Mouse (Mus musculus) brain, embryonic 14.5 days (tissue): ENCODE results near the gene Barx1. TPM values are rescaled to one million over a fixed set of nuclear protein-coding genes. Genes with fewer than 3 reads are reported as not detected.
A peak's percentile ranks its signal among the peaks of the same experiment; 100 is the strongest.

ENCODE experiments used
- DNase-seq: peaks from one replicate; pipeline ENCODE4 v3.0.0-alpha.2; 2011; ENCODE audit warnings: low read depth
- CTCF ChIP-seq: fragments of 200-500 bp; IDR thresholded peaks from 2 replicates; pipeline ENCODE4 v1.5.1; 2012; ENCODE audit warnings: inconsistent platforms, mild to moderate bottlenecking, moderate library complexity, borderline replicate concordance; ENCODE audit not compliant: insufficient read depth, insufficient read length; ENCODE audit errors: extremely low read depth
- POLR2A ChIP-seq: fragments of 200-500 bp; IDR thresholded peaks from 2 replicates; pipeline ENCODE4 v1.6.1; 2012; ENCODE audit warnings: mild to moderate bottlenecking, inconsistent platforms, borderline replicate concordance; ENCODE audit not compliant: poor library complexity, insufficient read depth, insufficient read length, severe bottlenecking; ENCODE audit errors: extremely low read depth
- polyA plus RNA-seq: library from polyadenylated mRNA; depleted of rRNA; stranded (reverse); fragments of >200 nt; gene quantifications from 2 replicates; pipeline ENCODE4 v1.2.3, GENCODE M21; 2012; rRNA removed

Barx1 gene
- polyA plus RNA-seq, 1 experiment: 0.15 TPM

DNA sequence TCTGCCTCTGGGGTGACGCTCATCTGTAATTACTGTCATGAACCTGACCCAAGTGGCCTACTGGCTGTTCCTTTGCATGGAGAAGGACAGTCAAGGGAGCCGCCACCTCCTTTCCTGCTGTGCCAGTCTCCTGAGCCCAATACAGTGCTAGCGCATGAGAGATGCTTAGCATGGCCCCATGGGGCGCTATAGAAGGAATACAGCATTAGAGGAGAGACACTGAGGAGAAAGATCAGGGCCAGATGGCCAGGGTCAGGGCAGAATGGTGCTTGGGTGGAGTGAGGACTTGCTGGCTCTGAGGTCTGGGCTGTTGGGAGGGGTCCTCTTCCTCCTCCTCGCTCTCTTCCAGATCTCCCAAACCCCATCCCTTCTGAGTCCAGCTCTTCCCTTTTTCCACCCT is 23.9 kb downstream of the Barx1 start:
- DNase-seq: no peak
- TF ChIP-seq POLR2A: no peak
- no peak for TF ChIP-seq CTCF

DNA sequence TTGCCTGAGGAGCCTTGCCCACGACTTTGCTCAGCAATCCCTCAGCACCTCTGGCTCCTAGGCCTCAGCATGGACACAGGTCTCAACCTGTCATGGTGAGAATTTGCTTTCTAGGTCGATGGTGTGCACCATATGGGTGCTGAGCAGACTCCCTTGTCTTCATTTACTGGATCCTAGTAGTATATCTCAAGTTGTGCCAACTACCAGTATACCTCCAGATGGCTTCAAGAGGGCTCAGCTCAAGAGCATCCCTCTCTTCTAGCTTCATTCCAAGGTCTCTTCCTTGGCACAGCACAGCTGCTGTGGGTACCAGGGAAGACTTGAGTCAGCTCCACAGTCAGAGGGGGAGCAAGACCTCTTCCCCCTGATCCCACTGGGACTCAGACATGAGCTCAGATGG is 29.2 kb downstream of the Barx1 start:
- TF ChIP-seq CTCF: no peak
- TF ChIP-seq POLR2A: no peak
- no peak for DNase-seq

GRCm38 (mm10) chr13:48694090-48695064 is 31.6 kb downstream of the Barx1 start:
- peak; percentile 60 for DNase-seq

GRCm38 (mm10) chr13:48706385-48706951 is 43.7 kb downstream of the Barx1 start:
- peak; percentile 73 for DNase-seq
- TF ChIP-seq POLR2A (no peak), CTCF (no peak)

More at GRCm38 (mm10) chr13:48694090-48695064, 31.6 kb downstream of the Barx1 start:
- TF ChIP-seq POLR2A (no peak), CTCF (no peak)

DNA sequence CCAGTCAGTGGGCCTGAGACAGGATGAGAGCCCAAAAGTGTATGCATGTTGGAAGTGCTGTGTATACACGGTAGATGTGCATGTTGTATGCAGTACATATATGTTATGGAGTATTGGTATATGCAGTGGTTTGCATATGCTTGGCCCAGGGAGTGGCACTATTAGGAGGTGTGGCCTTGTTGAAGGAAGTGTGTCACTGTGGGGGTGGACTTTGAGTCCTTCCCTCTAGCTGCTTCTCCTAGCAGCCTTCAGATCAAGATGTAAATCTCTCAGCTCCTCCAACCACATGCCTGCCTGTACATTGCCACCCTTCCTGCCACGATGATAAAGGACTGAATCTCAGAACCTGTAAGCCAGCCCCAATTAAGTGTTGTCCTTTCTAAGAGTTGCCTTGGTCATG is 49.9 kb downstream of the Barx1 start:
- TF ChIP-seq POLR2A: no peak
- no peak for TF ChIP-seq CTCF
- DNase-seq: no peak

DNA sequence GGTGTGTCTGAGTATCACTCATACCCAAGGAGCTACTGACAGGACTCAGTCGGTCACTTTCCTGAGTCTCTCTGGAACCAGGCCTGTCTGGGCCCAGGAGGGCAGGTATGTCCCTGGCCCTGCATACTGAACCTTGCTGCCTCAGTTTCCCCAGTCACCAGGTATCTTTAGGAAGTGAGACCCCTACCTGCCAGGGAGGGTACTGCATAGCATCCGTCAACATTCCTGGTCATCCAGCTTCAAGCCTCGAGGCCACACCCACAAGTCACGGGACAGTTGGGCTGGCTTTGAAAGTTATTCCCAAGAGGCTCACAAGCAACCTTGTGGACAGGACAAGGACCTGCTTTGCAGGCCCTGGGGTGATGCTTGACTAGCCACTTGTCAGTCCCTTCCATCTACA is 53.3 kb downstream of the Barx1 start:
- TF ChIP-seq CTCF: peak; percentile 68
- no peak for TF ChIP-seq POLR2A
- DNase-seq: no peak

Other genes with a start within 250 kb of the Barx1 start
- 13.1 and 14.8 TPM in 2 replicates for gene Zfp169, start 149.5 kb upstream of the Barx1 start, polyA plus RNA-seq
- gene A830005F24Rik, start 149.4 kb upstream of the Barx1 start, polyA plus RNA-seq: 1.5 and 1.8 TPM in 2 replicates
- gene Ptpdc1, start 37.3 kb upstream of the Barx1 start, polyA plus RNA-seq: 10.4 and 19.6 TPM in 2 replicates
- 23.6 and 43.3 TPM in 2 replicates for gene Phf2, start 208.1 kb downstream of the Barx1 start, polyA plus RNA-seq